Mouse (Mus musculus) kidney, adult 18-20 months (tissue): ENCODE measurements around the gene Katnal1.

Experiments
- DNase-seq: peaks from one replicate; pipeline ENCODE4 v3.0.0; 2021

The Katnal1 gene

GRCm38 (mm10) chr5:148929116-148929449, at the start of gene Katnal1:
Gene Katnal1, minus strand, starts transcription at chr5:148929320.
- DNase-seq: no peak

DNA sequence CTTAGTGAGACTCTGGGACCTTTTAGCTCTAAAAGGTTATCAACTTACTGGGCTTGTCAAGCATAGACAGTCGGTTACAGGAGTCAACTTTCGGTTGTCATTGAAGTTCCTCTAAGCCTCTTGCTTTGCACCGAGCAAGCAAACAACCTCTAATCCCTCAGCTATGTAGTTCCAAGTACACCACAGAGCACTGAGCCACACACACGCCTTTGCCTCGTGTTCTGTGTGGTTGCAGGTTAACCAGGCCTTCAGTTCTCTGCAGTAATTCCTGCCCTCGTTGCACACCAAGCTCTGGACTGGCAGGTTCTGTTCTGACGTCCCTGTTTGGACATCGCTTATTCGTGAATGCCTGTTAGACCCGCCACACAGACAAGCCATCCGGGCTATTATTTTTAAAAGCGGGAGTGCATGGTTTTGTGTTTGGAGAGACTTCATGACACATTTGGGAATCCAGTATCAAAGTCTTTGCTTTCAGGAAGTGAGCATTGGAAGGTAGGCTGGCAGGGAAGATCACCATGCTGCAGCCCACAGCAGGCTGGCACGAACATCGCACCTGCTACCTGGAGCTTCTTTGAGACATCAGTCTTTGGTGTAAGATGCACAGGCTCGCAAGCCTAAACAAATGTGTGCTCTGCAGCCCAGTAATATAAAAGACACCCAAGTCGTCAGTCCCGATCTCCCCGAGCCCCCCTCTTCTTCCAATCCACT, 49.5 kb upstream of the Katnal1 start:
- peak; percentile 84 for DNase-seq

GRCm38 (mm10) chr5:148977698-148978457, 48.8 kb upstream of the Katnal1 start:
- DNase-seq: no peak

- no peak for DNase-seq
These were observed 47.8 kb upstream of the Katnal1 start for GRCm38 (mm10) chr5:148976876-148977275.

DNA sequence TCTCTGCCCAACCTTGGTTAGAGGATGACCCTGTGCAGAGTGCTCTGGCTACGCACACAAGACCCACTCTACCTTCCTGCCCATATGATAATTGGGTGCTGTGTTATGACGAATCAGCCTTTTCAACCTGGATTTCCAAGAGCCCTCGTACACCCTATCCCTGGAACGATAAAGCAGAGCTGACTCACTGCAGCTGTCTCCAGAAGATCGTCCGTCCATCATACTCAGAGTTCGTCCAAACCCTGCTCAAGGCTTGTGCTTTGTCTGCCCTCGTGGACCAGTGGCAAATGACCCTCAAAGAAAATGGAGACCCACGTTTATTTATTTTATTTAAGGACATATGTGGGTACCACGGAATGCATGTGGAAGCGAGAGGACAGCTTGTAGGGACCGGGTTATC, 45.9 kb upstream of the Katnal1 start:
- DNase-seq: no peak

GRCm38 (mm10) chr5:148973019-148973668, 44.0 kb upstream of the Katnal1 start:
- DNase-seq: no peak

GRCm38 (mm10) chr5:148972167-148972566, 43.0 kb upstream of the Katnal1 start:
- DNase-seq: no peak

DNA sequence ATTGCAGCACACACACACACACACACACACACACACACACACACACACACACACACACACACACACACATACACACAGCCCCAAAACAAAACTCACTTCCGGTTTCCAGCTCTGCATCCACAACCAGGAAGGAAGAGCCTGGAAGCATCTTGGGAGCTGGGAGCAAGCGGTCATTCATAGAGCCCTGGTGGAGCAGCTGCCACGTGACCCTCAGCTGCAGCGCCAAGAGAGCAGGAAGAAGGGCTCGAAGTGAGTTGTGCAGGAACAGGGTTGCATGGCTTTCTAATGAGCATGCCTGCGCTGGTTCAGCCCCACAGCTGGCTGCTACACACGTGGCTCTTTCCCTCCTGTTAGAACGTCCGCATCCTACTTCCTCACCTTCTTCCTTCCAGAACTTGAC, 40.5 kb upstream of the Katnal1 start:
- peak; percentile 68 for DNase-seq

DNA sequence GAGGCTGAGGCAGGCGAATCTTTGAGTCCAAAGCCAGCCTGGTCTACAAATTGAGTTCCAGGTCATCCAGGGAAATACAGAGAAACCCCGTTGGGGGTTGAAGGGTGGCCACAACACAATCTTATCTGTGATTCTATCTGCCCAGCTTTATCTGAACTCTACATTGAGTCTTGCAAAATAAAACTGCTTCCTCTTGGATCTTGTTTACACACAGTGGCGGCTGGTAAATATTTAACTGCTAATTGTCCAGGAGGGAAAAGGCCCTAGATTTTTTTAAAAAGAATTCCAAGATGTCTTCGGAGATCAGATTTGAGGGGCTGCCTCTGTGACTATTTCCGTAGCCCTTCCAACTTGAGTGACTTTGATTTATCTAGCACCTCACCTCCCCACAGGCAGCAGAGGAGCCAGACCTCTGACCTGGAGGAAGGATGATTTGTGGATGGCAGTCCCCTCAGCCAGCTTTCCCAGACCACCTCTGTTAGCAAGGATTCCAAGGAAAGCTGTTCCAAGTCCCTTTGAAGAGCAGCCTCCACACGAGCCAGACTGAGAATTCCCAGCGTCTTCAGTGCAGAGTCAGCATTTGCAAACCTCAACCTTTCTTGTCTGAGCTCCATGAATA, 39.9 kb upstream of the Katnal1 start:
- peak; percentile 46 for DNase-seq

DNA sequence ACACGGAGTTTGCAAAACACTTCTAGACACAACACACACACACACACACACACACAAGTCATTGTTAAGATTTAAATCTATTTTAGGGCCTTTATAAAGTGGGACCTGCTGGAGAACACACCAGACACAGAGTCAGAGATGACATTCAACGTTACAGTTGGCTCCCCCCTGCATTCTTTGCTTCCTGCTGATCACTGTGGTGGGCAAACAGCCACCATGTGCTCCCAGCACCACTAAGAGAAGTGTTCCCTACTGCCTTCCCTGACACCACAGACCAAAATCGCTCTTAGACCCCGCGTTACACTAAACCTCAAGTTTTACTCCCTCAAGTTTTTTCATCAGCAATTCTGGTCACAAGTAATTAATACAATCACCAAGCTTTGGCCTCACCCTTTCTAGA, 39.1 kb upstream of the Katnal1 start:
- DNase-seq: no peak

- DNase-seq: no peak
These were observed 37.3 kb upstream of the Katnal1 start for GRCm38 (mm10) chr5:148966395-148966794.

DNA sequence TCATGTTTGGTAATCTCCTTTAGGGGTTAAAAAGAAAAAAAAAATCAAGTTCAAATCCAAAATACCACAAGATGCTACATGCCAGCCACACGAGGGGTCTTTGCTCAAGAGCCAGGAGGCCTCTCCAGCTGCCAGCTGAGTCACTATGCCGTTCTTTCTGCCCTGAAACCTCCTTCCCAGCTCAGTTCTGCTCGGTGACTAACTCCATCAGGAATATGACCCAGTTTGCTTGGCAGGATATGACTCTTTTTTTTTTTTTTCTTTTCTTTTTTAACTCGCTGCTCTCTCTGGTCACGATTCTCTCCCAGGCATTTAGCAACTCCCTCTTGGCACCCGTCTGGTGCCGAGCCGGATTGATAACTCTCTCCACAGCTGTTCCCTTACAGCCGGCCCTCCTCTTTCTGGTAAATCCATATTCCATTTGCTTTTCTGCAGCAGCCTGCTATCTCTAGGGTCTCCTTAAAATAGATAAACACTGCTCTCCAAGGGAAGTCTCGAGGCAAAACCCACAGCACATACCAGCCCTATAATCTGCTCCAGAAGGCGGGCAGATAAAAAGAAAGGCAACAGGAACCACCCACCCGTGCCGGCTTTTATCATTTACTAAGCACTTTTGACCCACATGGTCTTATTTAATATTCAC, 36.7 kb upstream of the Katnal1 start:
- DNase-seq: no peak

- DNase-seq: no peak
These were observed 36.0 kb upstream of the Katnal1 start for GRCm38 (mm10) chr5:148965089-148965591.

DNA sequence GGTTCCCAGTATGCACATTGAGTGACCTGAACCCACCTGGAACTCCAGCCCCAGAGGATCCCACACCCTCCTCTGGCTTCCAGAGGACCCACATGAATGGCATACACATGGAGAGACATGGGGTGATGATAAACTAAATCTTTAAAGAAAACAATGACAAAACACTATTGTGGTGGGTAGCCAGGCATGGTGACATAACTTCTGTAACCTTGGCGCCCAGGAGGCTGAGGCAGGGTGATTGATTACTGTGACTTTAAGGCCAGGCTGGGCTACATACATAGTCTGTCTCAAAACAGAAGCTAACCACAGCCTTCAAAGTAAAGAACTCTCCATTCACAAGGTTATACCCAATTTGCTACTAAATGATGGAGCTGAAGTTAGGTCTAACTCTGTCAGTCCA, 35.1 kb upstream of the Katnal1 start:
- no peak for DNase-seq

DNA sequence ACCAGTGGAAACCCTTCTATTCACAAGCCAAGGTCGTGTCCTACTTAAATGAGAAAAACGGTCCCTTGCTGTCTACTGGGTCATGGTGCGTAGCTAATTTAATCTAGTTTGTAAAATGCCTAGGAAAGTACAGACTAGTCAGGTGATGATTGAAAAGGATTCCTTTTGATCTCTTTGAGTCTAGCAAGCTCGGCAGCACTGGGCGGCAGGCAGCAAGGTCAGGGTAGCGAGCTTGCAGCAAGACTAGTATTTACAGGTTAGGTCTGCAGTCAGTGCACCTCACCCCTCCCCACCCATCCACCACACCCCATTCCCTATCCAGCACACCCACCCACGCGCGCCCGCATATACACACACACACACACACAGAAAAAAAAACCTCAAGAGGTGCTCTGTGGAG, 31.1 kb upstream of the Katnal1 start:
- peak; percentile 47 for DNase-seq

- DNase-seq: peak; percentile 91
These were observed 30.2 kb upstream of the Katnal1 start for GRCm38 (mm10) chr5:148959068-148959990.

GRCm38 (mm10) chr5:148958355-148958754, 29.2 kb upstream of the Katnal1 start:
- peak; percentile 65 for DNase-seq

DNA sequence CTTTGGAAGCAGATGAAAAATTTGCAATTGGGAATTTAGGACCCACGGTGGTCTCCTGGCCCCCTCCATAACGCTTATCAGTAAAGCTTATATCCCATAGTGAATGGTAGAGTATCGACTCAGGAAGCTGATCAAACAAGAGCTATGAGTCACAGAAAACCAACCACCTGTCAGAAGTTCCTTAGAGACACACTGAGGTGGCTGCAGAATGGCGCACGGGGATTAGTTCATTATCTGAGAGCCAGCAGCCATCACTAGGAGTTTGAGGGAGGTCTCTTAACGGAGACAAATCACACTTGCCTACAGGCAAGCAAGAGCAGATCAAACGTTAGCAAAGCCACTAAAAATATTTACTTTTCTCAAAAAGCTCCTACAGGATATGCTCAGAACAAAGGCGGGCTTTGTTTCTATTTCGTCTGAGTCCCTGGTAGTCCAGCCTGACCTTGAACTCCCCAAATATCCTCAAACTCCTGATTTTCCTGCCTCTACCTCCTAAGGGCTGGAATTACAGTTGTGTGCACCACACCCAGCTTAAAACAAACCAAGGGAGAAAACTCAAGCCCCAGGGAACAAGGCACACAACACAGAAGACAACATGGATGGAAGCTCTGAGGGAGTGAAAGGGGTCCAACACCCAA, 27.9 kb upstream of the Katnal1 start:
- no peak for DNase-seq

DNA sequence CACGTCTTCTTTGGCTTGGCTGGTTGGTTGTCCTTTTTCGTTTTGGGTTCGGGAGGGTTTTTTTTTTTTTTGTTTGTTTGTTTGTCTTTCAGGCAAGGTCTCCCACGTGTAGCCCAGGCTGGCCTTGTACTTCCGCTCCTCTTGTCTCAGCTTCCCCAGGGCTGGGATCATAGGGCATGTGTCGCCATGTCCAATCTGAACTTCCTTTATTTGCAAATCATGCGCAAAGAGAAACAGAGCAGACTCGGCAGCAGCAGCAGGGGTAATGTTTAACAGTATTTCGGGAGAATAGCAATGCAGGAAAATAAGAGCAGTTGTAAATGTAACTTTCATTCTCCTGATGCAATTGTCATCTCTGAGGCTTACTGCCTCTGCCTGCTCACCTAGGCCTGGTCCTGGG, 27.0 kb upstream of the Katnal1 start:
- DNase-seq: peak; percentile 38

DNA sequence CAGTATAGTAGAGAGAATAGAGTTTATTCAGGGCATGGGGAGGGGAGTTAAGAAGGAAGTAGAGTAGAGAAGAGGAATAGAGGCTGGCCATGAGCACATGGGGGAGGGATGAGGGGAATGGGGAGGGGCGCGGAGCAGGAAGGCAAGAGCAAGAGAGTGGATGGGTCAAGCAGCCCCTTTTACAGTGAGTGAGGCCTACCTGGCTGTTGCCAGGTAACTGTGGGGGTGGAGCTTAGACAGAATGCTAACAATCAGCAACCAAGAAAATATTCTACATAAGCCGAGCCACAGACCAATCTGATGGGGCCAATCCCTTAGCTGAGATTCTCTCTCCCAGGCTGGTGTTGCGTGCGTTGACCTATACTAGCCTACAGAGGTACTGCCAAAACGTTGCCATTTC, 26.5 kb upstream of the Katnal1 start:
- DNase-seq: no peak
